Mouse (Mus musculus): ENCODE data around the gene Gm13723.

- TF ChIP-seq CTCF (IDR thresholded peaks at IDR 0.05; ENCODE audit: low read depth) (no peak), EP300 (optimal IDR thresholded peaks at IDR 0.05) (no peak)
Measured at GRCm38 (mm10) chr2:86892116-86892515, 17.5 kb upstream of the Gm13723 start, which contains the start of gene Olfr1097.

Data from stomach, postnatal 0 days (tissue).